Mouse (Mus musculus) inflammation-experienced regulatory T-cells, adult 16 weeks (primary cell): ENCODE results near the gene Slc25a12. TPM values are rescaled to one million over a fixed set of nuclear protein-coding genes. Genes with fewer than 3 reads are reported as not detected.

Experiments
- polyA plus RNA-seq: library from polyadenylated mRNA; unstranded; fragments of 100-300 nt; shearing (Covaris generic); gene quantifications from one replicate; pipeline ENCODE4 v1.2.1, GENCODE M21; 2017

Slc25a12 gene
- 105 TPM for polyA plus RNA-seq

GRCm38 (mm10) chr2:71367125-71367880, at the start of gene Slc25a12:
TSS of gene Slc25a12 (minus strand) at chr2:71367749.

GRCm38 (mm10) chr2:71388951-71389763, 21.6 kb upstream of the Slc25a12 start, which contains the start of gene Hat1:
TSS of gene Hat1 (plus strand) at chr2:71388958.

Other genes with a start within 250 kb of the Slc25a12 start
- 0.35 TPM for gene Cybrd1, start 249.8 kb downstream of the Slc25a12 start, polyA plus RNA-seq
- gene Dync1i2, start 156.0 kb downstream of the Slc25a12 start, polyA plus RNA-seq = 40.2 TPM
- gene Hat1, start 21.2 kb upstream of the Slc25a12 start, polyA plus RNA-seq = 74.9 TPM
- gene Metap1d, start 85.5 kb upstream of the Slc25a12 start, polyA plus RNA-seq = 38.9 TPM
- not detected for gene Dlx1, start 160.4 kb upstream of the Slc25a12 start, polyA plus RNA-seq
- not detected for gene Dlx2, start 179.0 kb upstream of the Slc25a12 start, polyA plus RNA-seq